Mouse (Mus musculus) thymus, adult 2 months (tissue): ENCODE measurements around the gene Ptgfrn.

Source experiments
- CTCF ChIP-seq: fragments of 200-500 bp; IDR thresholded peaks from 2 replicates; pipeline ENCODE4 v1.5.1; 2012; ENCODE audit warnings: mild to moderate bottlenecking, control low read depth, low read length, moderate library complexity, borderline replicate concordance; ENCODE audit not compliant: control insufficient read depth, poor library complexity, insufficient read depth; ENCODE audit errors: extremely low read depth
- POLR2A ChIP-seq: fragments of 200-500 bp; IDR thresholded peaks from 2 replicates; pipeline ENCODE4 v1.6.1; 2012; ENCODE audit warnings: mild to moderate bottlenecking, low read length, control low read depth, moderate library complexity; ENCODE audit not compliant: control insufficient read depth, poor library complexity, insufficient read depth; ENCODE audit errors: extremely low read depth

DNA sequence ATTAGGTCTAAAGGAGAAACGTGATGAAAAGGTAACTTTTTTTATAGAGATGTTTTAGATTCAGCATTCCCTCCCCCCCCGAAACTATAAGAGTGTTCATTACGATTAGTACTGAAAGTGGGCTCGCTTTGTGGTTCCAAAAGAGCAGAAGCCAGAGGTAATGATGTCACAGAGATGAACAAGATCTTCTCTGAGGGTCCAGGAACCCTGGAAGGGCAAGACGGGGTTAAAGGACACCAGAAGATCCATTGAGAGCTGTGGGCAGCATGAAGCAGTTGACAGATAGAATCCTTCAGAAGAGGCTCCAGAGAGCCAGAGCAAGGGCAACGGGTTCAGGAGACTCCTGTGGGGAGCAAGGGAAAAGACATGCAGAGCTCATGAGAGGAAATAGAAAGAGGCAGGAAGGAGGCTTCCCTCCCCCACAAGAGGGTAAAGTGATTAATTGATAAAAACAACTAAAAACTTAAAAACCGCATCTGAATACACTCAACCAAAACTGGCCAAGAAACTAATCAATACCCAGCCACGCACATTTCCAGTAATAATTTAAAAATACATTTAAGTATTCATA, 88.5 kb downstream of the Ptgfrn start:
- TF ChIP-seq CTCF, result no peak
- TF ChIP-seq POLR2A, result no peak
